Mouse (Mus musculus): Measurements from ENCODE around the gene Sbsn. TPM values are rescaled to one million over a fixed set of nuclear protein-coding genes. Genes with fewer than 3 reads are reported as not detected.

The Sbsn gene
- polyA plus RNA-seq, 1 experiment from 2014 or later: 0.69 TPM

DNA sequence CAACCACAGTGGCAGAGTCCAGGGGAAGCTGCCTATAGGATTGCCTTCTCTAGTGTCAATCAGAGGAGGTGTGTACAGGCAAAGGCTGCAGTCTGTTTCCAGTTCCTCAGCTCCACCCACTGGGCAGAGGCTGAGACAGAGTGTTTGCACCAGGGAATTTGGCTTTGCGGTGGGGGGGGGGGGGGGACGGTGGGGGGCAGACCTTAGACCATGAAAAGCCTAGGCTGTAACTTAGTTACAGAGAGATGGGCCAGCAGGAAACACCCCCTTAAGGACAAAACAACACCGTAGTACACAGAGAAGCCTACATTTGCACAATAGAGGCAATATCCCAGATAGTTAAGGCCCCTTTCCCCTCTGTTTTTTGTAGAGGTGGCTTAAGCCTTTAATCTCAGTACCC is 5.7 kb downstream of the Sbsn start:
- H3K4me2 ChIP-seq (ENCODE audit: low read depth, low read length): no peak overlapping the region
- H3K27ac ChIP-seq (ENCODE audit: low read depth): no peak overlapping the region
- H3K9me3 ChIP-seq (ENCODE audit: low read length): peaks cover 9% of the 10 kb centered on the region
- H3K4me1 ChIP-seq (ENCODE audit: insufficient read depth): no peaks in the 10 kb centered on the region; the same call in 1 of the 2 replicates
- no peaks in the 10 kb centered on the region for H3K27me3 ChIP-seq (ENCODE audit: insufficient read depth, low read length)
- WGBS (ENCODE audit: insufficient replicate concordance): 66% methylated on average over 3 of the region's 3 CpGs
- ATAC-seq: no peak
- no peak for DNase-seq
- H3K36me3 ChIP-seq (replicated peaks; ENCODE audit: insufficient read depth, low read length): no peaks in the 10 kb centered on the region
- no peak overlapping the region for H3K4me3 ChIP-seq (ENCODE audit: low read depth, low read length)
- no peak for TF ChIP-seq CTCF (IDR thresholded peaks at IDR 0.05; ENCODE audit: low read depth)
- no peak for TF ChIP-seq EP300 (IDR thresholded peaks at IDR 0.05; ENCODE audit: low read depth)
- no peak overlapping the region for H3K9ac ChIP-seq (replicated peaks)

DNA sequence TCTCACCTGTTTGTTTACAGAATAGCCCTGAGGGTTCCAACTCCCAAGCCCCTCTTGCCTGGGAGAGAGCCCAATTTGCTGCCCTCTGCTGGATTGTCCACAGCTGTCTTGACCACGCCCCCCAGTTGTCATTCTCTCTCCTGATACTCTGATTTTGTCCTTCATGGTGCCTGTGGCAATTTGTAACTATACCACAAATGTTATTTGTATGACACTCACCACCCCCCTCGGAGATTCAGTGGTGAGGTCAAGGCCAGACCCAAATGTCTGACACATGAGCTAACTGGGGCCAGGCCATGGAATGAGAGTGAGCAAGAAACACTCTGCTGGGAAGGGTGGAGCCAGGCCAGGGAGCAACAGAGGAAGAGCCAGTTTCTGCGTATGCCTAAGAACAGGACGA is 7.6 kb downstream of the Sbsn start:
- no peak for TF ChIP-seq EP300 (IDR thresholded peaks at IDR 0.05; ENCODE audit: low read depth)
- TF ChIP-seq CTCF (IDR thresholded peaks at IDR 0.05; ENCODE audit: low read depth): peak; percentile 60
- DNase-seq: peak; percentile 53
- Histone ChIP-seq H3K27ac (ENCODE audit: low read depth) (no peak overlapping the region), H3K9ac (replicated peaks) (no peak overlapping the region), H3K9me3 (ENCODE audit: low read length) (peaks cover 9% of the 10 kb centered on the region), H3K4me1 (ENCODE audit: insufficient read depth) (no peaks in the 10 kb centered on the region; the same call in 1 of the 2 replicates), H3K27me3 (ENCODE audit: insufficient read depth, low read length) (no peaks in the 10 kb centered on the region), H3K4me2 (ENCODE audit: low read depth, low read length) (no peak overlapping the region), H3K36me3 (replicated peaks; ENCODE audit: insufficient read depth, low read length) (no peaks in the 10 kb centered on the region), H3K4me3 (ENCODE audit: low read depth, low read length) (no peak overlapping the region)
- 41% methylated on average over 4 of the region's 4 CpGs for WGBS (ENCODE audit: insufficient replicate concordance)
- peak; percentile 50; the same call in 1 of the 2 replicates for ATAC-seq

DNA sequence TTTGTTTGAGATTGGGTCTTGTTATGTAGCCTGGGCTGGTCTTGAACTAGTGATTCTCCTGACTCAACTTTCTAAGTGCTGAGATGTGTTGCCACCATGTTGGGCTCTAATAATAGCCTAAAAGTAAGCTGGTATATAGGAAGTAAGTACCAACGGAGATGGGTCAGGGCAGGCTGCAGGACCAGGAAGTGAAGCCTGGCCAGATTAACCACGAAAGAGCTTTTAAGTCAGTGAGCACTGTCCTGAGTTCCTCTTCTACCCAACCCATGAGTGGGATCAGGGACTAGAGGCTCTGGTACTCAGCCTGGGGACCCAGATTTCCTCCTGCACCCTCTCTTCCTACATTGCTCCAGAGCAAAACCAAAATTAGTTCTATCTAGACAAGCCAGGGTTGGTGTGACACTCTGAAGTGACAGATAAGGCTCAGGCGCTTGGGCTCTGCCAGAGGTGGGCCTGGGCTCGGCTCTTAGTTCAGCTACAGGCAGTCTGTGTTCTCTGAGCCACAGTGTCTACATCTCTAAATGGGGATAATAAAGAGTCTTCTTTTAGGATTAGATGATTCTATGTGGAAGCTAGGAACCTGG is 10.6 kb downstream of the Sbsn start:
- TF ChIP-seq EP300 (IDR thresholded peaks at IDR 0.05; ENCODE audit: low read depth) (no peak), CTCF (IDR thresholded peaks at IDR 0.05; ENCODE audit: low read depth) (no peak)
- WGBS (ENCODE audit: insufficient replicate concordance): 24% methylated on average over 4 of the region's 4 CpGs
- Histone ChIP-seq H3K27ac (ENCODE audit: low read depth) (no peak overlapping the region), H3K9ac (replicated peaks) (no peak overlapping the region), H3K9me3 (ENCODE audit: low read length) (no peaks in the 10 kb centered on the region), H3K27me3 (ENCODE audit: insufficient read depth, low read length) (no peaks in the 10 kb centered on the region), H3K36me3 (replicated peaks; ENCODE audit: insufficient read depth, low read length) (no peaks in the 10 kb centered on the region), H3K4me2 (ENCODE audit: low read depth, low read length) (no peak overlapping the region), H3K4me1 (ENCODE audit: insufficient read depth) (no peaks in the 10 kb centered on the region; the same call in 1 of the 2 replicates), H3K4me3 (ENCODE audit: low read depth, low read length) (no peak overlapping the region)
- ATAC-seq (no peak), DNase-seq (no peak)

DNA sequence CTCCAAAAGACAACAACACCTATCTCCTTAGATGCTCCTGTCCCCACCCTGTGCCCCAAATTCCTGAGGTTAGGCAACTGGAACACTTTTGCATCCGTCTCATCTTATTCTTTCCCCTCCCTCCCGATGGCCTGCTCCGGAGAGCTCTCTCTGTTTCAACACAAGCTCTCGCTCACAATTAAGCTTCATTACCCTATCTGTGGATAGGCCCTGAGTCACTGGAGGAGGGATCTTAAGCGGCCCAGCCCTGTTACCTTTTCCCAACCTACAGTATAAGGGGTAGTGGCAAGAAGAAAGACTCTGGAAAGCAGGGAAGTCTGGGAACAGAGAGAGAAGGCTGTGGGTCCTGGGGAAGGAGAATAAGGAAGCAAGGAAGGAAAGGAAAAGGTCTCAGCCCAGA is 12.2 kb downstream of the Sbsn start, which contains the start of gene Dmkn:
TSS of gene Dmkn (plus strand) at position 301 of the 400 bp plus-strand sequence.
- TF ChIP-seq CTCF (IDR thresholded peaks at IDR 0.05; ENCODE audit: low read depth) (no peak), EP300 (IDR thresholded peaks at IDR 0.05; ENCODE audit: low read depth) (no peak)
- no peak for DNase-seq
- WGBS (ENCODE audit: insufficient replicate concordance): 51% methylated on average over 5 of the region's 5 CpGs
- Histone ChIP-seq H3K9me3 (ENCODE audit: low read length) (no peaks in the 10 kb centered on the region), H3K27me3 (ENCODE audit: insufficient read depth, low read length) (no peaks in the 10 kb centered on the region), H3K4me3 (ENCODE audit: low read depth, low read length) (no peak within 1 kb of the TSS), H3K4me1 (ENCODE audit: insufficient read depth) (no peaks in the 10 kb centered on the region; the same call in 1 of the 2 replicates), H3K36me3 (replicated peaks; ENCODE audit: insufficient read depth, low read length) (no peaks in the 10 kb centered on the region), H3K27ac (ENCODE audit: low read depth) (no peak within 1 kb of the TSS), H3K9ac (replicated peaks) (no peak within 1 kb of the TSS), H3K4me2 (ENCODE audit: low read depth, low read length) (no peak within 1 kb of the TSS)
- ATAC-seq: no peak

DNA sequence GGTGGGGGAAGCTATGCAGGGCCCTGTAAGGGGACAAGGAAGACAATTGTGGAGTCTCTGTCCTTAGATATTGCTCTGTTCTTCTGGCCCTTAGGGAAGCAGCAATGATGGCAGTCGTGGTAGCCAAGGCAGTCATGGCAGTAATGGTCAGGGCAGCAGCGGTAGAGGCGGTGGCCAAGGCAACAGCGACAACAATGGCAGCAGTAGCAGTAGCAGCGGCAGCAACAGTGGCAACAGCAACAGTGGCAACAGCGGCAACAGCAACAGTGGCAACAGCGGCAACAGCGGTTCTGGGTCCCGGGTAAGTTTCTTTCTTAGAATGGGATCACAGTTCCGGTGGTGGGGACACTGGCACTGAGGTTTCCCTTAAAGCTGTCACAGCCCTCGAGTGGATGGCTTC is 13.9 kb downstream of the Sbsn start:
- Histone ChIP-seq H3K4me1 (ENCODE audit: insufficient read depth) (no peaks in the 10 kb centered on the region; the same call in 1 of the 2 replicates), H3K9me3 (ENCODE audit: low read length) (no peaks in the 10 kb centered on the region), H3K27ac (ENCODE audit: low read depth) (no peak overlapping the region), H3K9ac (replicated peaks) (no peak overlapping the region), H3K27me3 (ENCODE audit: insufficient read depth, low read length) (no peaks in the 10 kb centered on the region), H3K36me3 (replicated peaks; ENCODE audit: insufficient read depth, low read length) (no peaks in the 10 kb centered on the region), H3K4me3 (ENCODE audit: low read depth, low read length) (no peak overlapping the region), H3K4me2 (ENCODE audit: low read depth, low read length) (no peak overlapping the region)
- ATAC-seq (no peak), DNase-seq (no peak)
- 47% methylated on average over 11 of the region's 11 CpGs for WGBS (ENCODE audit: insufficient replicate concordance)
- TF ChIP-seq CTCF (IDR thresholded peaks at IDR 0.05; ENCODE audit: low read depth) (no peak), EP300 (IDR thresholded peaks at IDR 0.05; ENCODE audit: low read depth) (no peak)

DNA sequence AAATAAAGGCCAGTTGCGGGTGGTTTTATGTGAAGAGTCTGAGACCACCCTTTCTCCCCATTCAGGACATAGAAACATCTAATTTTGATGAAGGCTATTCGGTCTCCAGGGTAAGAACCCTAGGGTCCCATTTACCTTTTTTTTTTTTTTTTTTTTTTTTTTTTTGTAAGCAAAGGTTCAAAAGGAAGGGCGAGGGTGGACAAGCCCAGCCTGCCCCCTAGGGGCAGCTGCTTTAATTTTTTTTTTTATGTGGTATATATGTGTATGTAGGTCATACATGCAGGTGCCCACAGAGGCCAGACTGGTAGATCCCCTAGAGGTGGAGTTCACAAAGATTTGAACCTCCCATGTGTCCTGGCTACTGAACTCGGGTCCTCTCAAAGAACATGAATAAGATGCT is 15.1 kb downstream of the Sbsn start:
- TF ChIP-seq CTCF (IDR thresholded peaks at IDR 0.05; ENCODE audit: low read depth) (no peak), EP300 (IDR thresholded peaks at IDR 0.05; ENCODE audit: low read depth) (no peak)
- Histone ChIP-seq H3K27ac (ENCODE audit: low read depth) (no peak overlapping the region), H3K27me3 (ENCODE audit: insufficient read depth, low read length) (no peaks in the 10 kb centered on the region), H3K9me3 (ENCODE audit: low read length) (no peaks in the 10 kb centered on the region), H3K9ac (replicated peaks) (no peak overlapping the region), H3K36me3 (replicated peaks; ENCODE audit: insufficient read depth, low read length) (no peaks in the 10 kb centered on the region), H3K4me3 (ENCODE audit: low read depth, low read length) (no peak overlapping the region), H3K4me1 (ENCODE audit: insufficient read depth) (no peaks in the 10 kb centered on the region; the same call in 1 of the 2 replicates), H3K4me2 (ENCODE audit: low read depth, low read length) (no peak overlapping the region)
- DNase-seq: no peak
- WGBS (ENCODE audit: insufficient replicate concordance): 79% methylated on average over 4 of the region's 4 CpGs
- ATAC-seq: no peak

Measured in liver, postnatal 0 days (tissue).